Mouse (Mus musculus) brain, embryonic 18.5 days (tissue): ENCODE measurements around the gene Plppr1.
"Not testable (repeated sequence)": the region's sequence is repeated elsewhere in the genome, so short reads cannot be mapped to it uniquely, and the experiment has no call there.

Experiments used
- DNase-seq: peaks from one replicate; pipeline ENCODE4 v3.0.0-alpha.2; 2012; ENCODE audit warnings: low read depth, low spot score

Gene Plppr1

GRCm38 (mm10) chr4:49383576-49384318 lies 324.7 kb downstream of the Plppr1 start:
- DNase-seq: not testable (repeated sequence)

GRCm38 (mm10) chr4:49386873-49387272 lies 327.8 kb downstream of the Plppr1 start:
- no peak for DNase-seq
